Mouse (Mus musculus) stomach, embryonic 15.5 days (tissue): ENCODE results near the gene Coro2a. TPM values are rescaled to one million over a fixed set of nuclear protein-coding genes. Genes with fewer than 3 reads are reported as not detected.

Source experiments
- polyA plus RNA-seq: library from polyadenylated mRNA; unstranded; fragments of >200 nt; fragmentation: Nextera tagmentation; extraction: Ambion mirVana; gene quantifications from 2 replicates; pipeline ENCODE4 v1.2.1, GENCODE M21; 2015

Coro2a gene
- polyA plus RNA-seq, 1 experiment from 2014 or later, result 20.4 TPM

Other genes starting within 250 kb of the Coro2a start
- gene Trmo, start 212.8 kb downstream of the Coro2a start, polyA plus RNA-seq, result 10.0 and 10.3 TPM in 2 replicates
- 13.2 and 31.5 TPM in 2 replicates for gene Hemgn, start 188.7 kb downstream of the Coro2a start, polyA plus RNA-seq
- gene Anp32b, start 151.3 kb downstream of the Coro2a start, polyA plus RNA-seq, result 259 and 284 TPM in 2 replicates
- 88.6 and 96.7 TPM in 2 replicates for gene Nans, start 113.0 kb downstream of the Coro2a start, polyA plus RNA-seq
- 5.2 and 5.3 TPM in 2 replicates for gene Trim14, start 66.1 kb downstream of the Coro2a start, polyA plus RNA-seq
- 2.9 and 3.4 TPM in 2 replicates for gene Tbc1d2, start 48.0 kb upstream of the Coro2a start, polyA plus RNA-seq